Mouse (Mus musculus): ENCODE data around the gene Gm8113. TPM values are rescaled to one million over a fixed set of nuclear protein-coding genes. Genes with fewer than 3 reads are reported as not detected.
"Not testable (repeated sequence)": the region's sequence is repeated elsewhere in the genome, so short reads cannot be mapped to it uniquely, and the experiment has no call there.

The Gm8113 gene
- polyA plus RNA-seq, 1 experiment from 2014 or later, result 21.7 TPM

DNA sequence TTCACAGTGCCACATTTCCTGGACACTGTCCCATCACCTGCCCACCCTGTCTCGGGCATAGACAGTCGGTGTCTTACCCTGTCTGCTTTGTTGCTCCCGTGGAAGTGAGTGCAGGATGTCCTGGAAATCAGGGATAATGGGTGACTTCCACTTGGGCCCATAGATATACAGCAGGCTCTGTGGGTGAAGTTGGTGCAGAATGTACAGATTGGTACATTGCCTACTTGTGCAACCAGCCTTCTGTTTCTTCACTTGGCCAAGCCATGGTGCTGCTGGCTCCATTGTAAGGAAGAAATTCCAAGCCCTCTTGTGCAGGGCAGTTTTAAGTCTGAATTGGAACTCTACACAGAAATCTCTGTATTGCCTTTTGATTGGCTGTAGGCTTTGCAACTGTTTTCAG lies 1.7 kb upstream of the Gm8113 start, which contains the start of gene Ear10:
TSS of gene Ear10 (minus strand) at position 101 of the 400 bp plus-strand sequence.
- H3K9me3 ChIP-seq (ENCODE audit: control insufficient read depth, low read length); H3K4me3 ChIP-seq (ENCODE audit: low read depth, low read length); H3K4me1 ChIP-seq (replicated peaks; ENCODE audit: control insufficient read depth, insufficient read depth, low read length); ATAC-seq (replicated peaks; ENCODE audit: low FRiP score, low TSS enrichment, low read depth); H3K27me3 ChIP-seq (replicated peaks; ENCODE audit: control insufficient read depth, insufficient read depth, low read length); H3K27ac ChIP-seq (ENCODE audit: low read depth); DNase-seq (ENCODE audit: low spot score); H3K9ac ChIP-seq (ENCODE audit: low read length); H3K4me2 ChIP-seq (ENCODE audit: low read length); H3K36me3 ChIP-seq (ENCODE audit: control insufficient read depth, insufficient read depth, low read length): not testable (repeated sequence)
- WGBS, result 90% methylated on average over 3 of the region's 3 CpGs

DNA sequence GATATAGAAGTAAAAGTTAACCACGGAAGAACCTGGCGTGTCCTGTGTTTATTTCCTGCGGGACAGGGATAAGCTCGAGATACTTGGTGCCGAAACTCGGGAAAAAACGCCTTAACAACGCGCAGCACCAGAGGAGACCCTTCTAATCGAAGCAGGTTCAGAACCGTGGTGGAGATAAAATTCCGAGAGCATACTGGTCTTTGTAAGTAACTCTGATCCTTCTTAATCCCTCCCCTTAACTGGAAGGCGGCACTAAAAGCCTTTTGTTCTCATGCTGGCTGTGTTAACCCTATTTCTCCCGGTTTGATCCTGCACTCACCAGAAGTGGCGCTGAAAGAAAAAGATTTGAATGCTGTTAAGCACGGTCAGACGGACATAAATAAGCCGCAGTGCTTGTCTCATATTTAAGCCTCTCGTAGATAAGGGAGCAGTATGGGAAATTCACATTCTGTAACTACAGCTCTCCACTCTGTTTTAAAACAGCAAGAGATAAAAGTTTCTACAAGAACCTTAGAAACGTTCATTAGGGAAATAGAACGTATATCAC lies 287 bp downstream of the Gm8113 start:
- WGBS, result 5% methylated on average over 21 of the region's 21 CpGs
- peak overlapping the region; percentile 48 for H3K4me2 ChIP-seq (ENCODE audit: low read length)
- DNase-seq (ENCODE audit: low spot score), result peak; percentile 80
- peak overlapping the region; percentile 74 for H3K9ac ChIP-seq (ENCODE audit: low read length)
- H3K4me1 ChIP-seq (replicated peaks; ENCODE audit: control insufficient read depth, insufficient read depth, low read length); H3K9me3 ChIP-seq (ENCODE audit: control insufficient read depth, low read length); H3K27me3 ChIP-seq (replicated peaks; ENCODE audit: control insufficient read depth, insufficient read depth, low read length); H3K36me3 ChIP-seq (ENCODE audit: control insufficient read depth, insufficient read depth, low read length): not testable (repeated sequence)
- peak; percentile 82; the same call in 1 of the 2 replicates for ATAC-seq (replicated peaks; ENCODE audit: low FRiP score, low TSS enrichment, low read depth)
- peak overlapping the region; percentile 48 for H3K4me3 ChIP-seq (ENCODE audit: low read depth, low read length)
- H3K27ac ChIP-seq (ENCODE audit: low read depth), result peak overlapping the region; percentile 90

DNA sequence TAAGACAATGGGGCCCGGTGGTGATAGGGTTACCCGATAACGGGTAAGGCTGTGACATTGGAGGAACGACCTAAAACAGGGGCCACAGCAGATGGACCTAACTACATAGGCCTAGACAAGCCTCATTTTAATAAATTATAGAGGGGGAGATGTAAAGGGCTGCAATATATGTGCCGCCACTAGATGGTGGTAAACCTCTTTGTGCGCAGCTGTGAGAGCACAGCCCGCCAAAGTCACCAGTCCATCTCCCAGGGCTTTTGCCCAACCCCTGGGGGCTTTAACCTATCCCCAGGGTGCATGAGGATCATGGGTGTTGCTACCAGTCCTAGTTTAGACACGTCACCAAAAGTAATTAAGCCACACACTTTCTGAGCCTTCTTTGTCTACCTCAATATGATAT lies 7.8 kb downstream of the Gm8113 start:
- H3K4me2 ChIP-seq (ENCODE audit: low read length); H3K9ac ChIP-seq (ENCODE audit: low read length); H3K36me3 ChIP-seq (ENCODE audit: control insufficient read depth, insufficient read depth, low read length); H3K4me3 ChIP-seq (ENCODE audit: low read depth, low read length); H3K27me3 ChIP-seq (replicated peaks; ENCODE audit: control insufficient read depth, insufficient read depth, low read length); H3K9me3 ChIP-seq (ENCODE audit: control insufficient read depth, low read length); H3K27ac ChIP-seq (ENCODE audit: low read depth); H3K4me1 ChIP-seq (replicated peaks; ENCODE audit: control insufficient read depth, insufficient read depth, low read length); ATAC-seq (replicated peaks; ENCODE audit: low FRiP score, low TSS enrichment, low read depth): not testable (repeated sequence)
- peak; percentile 79 for DNase-seq (ENCODE audit: low spot score)
- WGBS, result 24% methylated on average over 8 of the region's 8 CpGs

- not testable (repeated sequence) for H3K27ac ChIP-seq (ENCODE audit: low read depth); H3K4me3 ChIP-seq (ENCODE audit: low read depth, low read length); H3K4me2 ChIP-seq (ENCODE audit: low read length); H3K27me3 ChIP-seq (replicated peaks; ENCODE audit: control insufficient read depth, insufficient read depth, low read length); H3K9ac ChIP-seq (ENCODE audit: low read length); DNase-seq (ENCODE audit: low spot score); H3K4me1 ChIP-seq (replicated peaks; ENCODE audit: control insufficient read depth, insufficient read depth, low read length); H3K9me3 ChIP-seq (ENCODE audit: control insufficient read depth, low read length); H3K36me3 ChIP-seq (ENCODE audit: control insufficient read depth, insufficient read depth, low read length); ATAC-seq (replicated peaks; ENCODE audit: low FRiP score, low TSS enrichment, low read depth)
- 59% methylated on average over 5 of the region's 5 CpGs for WGBS
Observed at GRCm38 (mm10) chr14:43933399-43933798, 8.2 kb downstream of the Gm8113 start.

GRCm38 (mm10) chr14:43953382-43953781 lies 28.2 kb downstream of the Gm8113 start:
- H3K4me3 ChIP-seq (ENCODE audit: low read depth, low read length); H3K4me1 ChIP-seq (replicated peaks; ENCODE audit: control insufficient read depth, insufficient read depth, low read length); H3K9ac ChIP-seq (ENCODE audit: low read length); DNase-seq (ENCODE audit: low spot score); H3K27me3 ChIP-seq (replicated peaks; ENCODE audit: control insufficient read depth, insufficient read depth, low read length); H3K36me3 ChIP-seq (ENCODE audit: control insufficient read depth, insufficient read depth, low read length); H3K4me2 ChIP-seq (ENCODE audit: low read length); ATAC-seq (replicated peaks; ENCODE audit: low FRiP score, low TSS enrichment, low read depth); H3K9me3 ChIP-seq (ENCODE audit: control insufficient read depth, low read length); H3K27ac ChIP-seq (ENCODE audit: low read depth): not testable (repeated sequence)
- 44% methylated on average over 2 of the region's 2 CpGs for WGBS

GRCm38 (mm10) chr14:43955074-43955473 lies 29.9 kb downstream of the Gm8113 start:
- not testable (repeated sequence) for DNase-seq (ENCODE audit: low spot score); ATAC-seq (replicated peaks; ENCODE audit: low FRiP score, low TSS enrichment, low read depth); H3K4me1 ChIP-seq (replicated peaks; ENCODE audit: control insufficient read depth, insufficient read depth, low read length); H3K9me3 ChIP-seq (ENCODE audit: control insufficient read depth, low read length); H3K9ac ChIP-seq (ENCODE audit: low read length); H3K4me2 ChIP-seq (ENCODE audit: low read length); H3K27me3 ChIP-seq (replicated peaks; ENCODE audit: control insufficient read depth, insufficient read depth, low read length); H3K4me3 ChIP-seq (ENCODE audit: low read depth, low read length); H3K27ac ChIP-seq (ENCODE audit: low read depth); H3K36me3 ChIP-seq (ENCODE audit: control insufficient read depth, insufficient read depth, low read length)
- WGBS, result no CpG with 5 or more reads among the region's 1 CpGs

DNA sequence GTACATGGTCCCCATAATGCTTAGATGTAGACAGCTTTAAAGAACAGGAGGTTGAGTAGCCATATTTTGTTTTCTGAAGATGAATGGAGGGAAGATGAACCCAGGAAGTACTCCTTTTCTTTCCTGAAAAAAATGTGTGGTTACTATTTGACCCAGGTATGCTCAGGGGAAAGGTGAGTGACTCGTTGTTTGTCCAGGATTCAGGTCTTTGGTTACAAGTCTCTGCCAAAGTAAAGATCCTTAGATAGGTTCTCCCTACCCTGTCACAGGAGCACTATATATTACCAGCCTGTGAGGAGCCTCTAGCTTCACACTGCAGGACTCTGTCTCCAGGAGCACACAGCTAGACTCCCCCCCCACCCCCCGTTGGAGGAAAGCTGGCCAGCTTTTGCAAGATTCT lies 31.6 kb downstream of the Gm8113 start, which contains the start of gene Ang5:
TSS of gene Ang5 (plus strand) at position 301 of the 400 bp plus-strand sequence.
- not testable (repeated sequence) for H3K4me2 ChIP-seq (ENCODE audit: low read length); H3K9me3 ChIP-seq (ENCODE audit: control insufficient read depth, low read length); ATAC-seq (replicated peaks; ENCODE audit: low FRiP score, low TSS enrichment, low read depth); DNase-seq (ENCODE audit: low spot score); H3K27ac ChIP-seq (ENCODE audit: low read depth); H3K9ac ChIP-seq (ENCODE audit: low read length); H3K4me3 ChIP-seq (ENCODE audit: low read depth, low read length); H3K4me1 ChIP-seq (replicated peaks; ENCODE audit: control insufficient read depth, insufficient read depth, low read length); H3K36me3 ChIP-seq (ENCODE audit: control insufficient read depth, insufficient read depth, low read length); H3K27me3 ChIP-seq (replicated peaks; ENCODE audit: control insufficient read depth, insufficient read depth, low read length)
- WGBS, result no CpG with 5 or more reads among the region's 2 CpGs

Other genes with a start within 250 kb of the Gm8113 start
- not detected in 2 replicates for gene Gm8165, start 248.2 kb upstream of the Gm8113 start, polyA plus RNA-seq (2014; fragmentation: Nextera tagmentation; extraction: Ambion mirVana)
- gene Gm7324, start 227.6 kb upstream of the Gm8113 start, polyA plus RNA-seq (2014; fragmentation: Nextera tagmentation; extraction: Ambion mirVana), result 1.5 TPM in 2 replicates
- gene Gm16506, start 197.9 kb upstream of the Gm8113 start, polyA plus RNA-seq (2014; fragmentation: Nextera tagmentation; extraction: Ambion mirVana), result not detected in 2 replicates
- gene Gm6526, start 177.5 kb upstream of the Gm8113 start, polyA plus RNA-seq (2014; fragmentation: Nextera tagmentation; extraction: Ambion mirVana), result not detected in 2 replicates
- not detected in 2 replicates for gene Gm8180, start 140.6 kb upstream of the Gm8113 start, polyA plus RNA-seq (2014; fragmentation: Nextera tagmentation; extraction: Ambion mirVana)
- not detected in 2 replicates for gene Ear1, start 49.9 kb upstream of the Gm8113 start, polyA plus RNA-seq (2014; fragmentation: Nextera tagmentation; extraction: Ambion mirVana)
- gene Ear10, start 1.8 kb upstream of the Gm8113 start, polyA plus RNA-seq (2014; fragmentation: Nextera tagmentation; extraction: Ambion mirVana), result not detected in 2 replicates
- not detected in 2 replicates for gene Ang5, start 31.7 kb downstream of the Gm8113 start, polyA plus RNA-seq (2014; fragmentation: Nextera tagmentation; extraction: Ambion mirVana)
- gene Ang6, start 76.9 kb downstream of the Gm8113 start, polyA plus RNA-seq (2014; fragmentation: Nextera tagmentation; extraction: Ambion mirVana), result not detected in 2 replicates
- not detected in 2 replicates for gene Ear2, start 177.3 kb downstream of the Gm8113 start, polyA plus RNA-seq (2014; fragmentation: Nextera tagmentation; extraction: Ambion mirVana)
- not detected in 2 replicates for gene Gm3327, start 198.5 kb downstream of the Gm8113 start, polyA plus RNA-seq (2014; fragmentation: Nextera tagmentation; extraction: Ambion mirVana)

Data from intestine, embryonic 14.5 days (tissue).